Mouse (Mus musculus) Patski (cell line): ENCODE data around the gene Fam92b. TPM values are rescaled to one million over a fixed set of nuclear protein-coding genes. Genes with fewer than 3 reads are reported as not detected.

ENCODE experiments used
- ATAC-seq: fragments of 100-300 bp; one replicate; pipeline ENCODE4 v1.8.0; 2021
- CTCF ChIA-PET: fragments of 350-600 bp; sonication (Branson Sonifier 250); formaldehyde crosslinking; loops from one replicate; lab custom pipeline; 2022; ENCODE audit warnings: inconsistent platforms; lab: Charles Lee
- POLR2A ChIA-PET: fragments of 350-600 bp; sonication (Branson Sonifier 250); formaldehyde crosslinking; loops from one replicate; lab custom pipeline; 2022; ENCODE audit warnings: antibody characterized with exemption, inconsistent platforms; lab: Charles Lee
- DNase-seq: peaks from one replicate; pipeline ENCODE4 v3.0.0-alpha.2; 2011; ENCODE audit warnings: low read depth, low spot score
- H3K27me3 ChIP-seq: fragments of 371-371 bp; one replicate; pipeline ENCODE4 v1.5.1; 2021
- CTCF ChIP-seq: fragments of 100-300 bp; IDR thresholded peaks from one replicate; pipeline ENCODE4 v1.5.1; 2021
- in situ Hi-C: fragments of 300-500 bp; cut with MboI; formaldehyde crosslinking; loops from 3 replicates; pipeline ENCODE4 v1.11.1; 2018; ENCODE audit warnings: low pct_unique_long_range_greater_than_20kb, mixed read lengths
- polyA plus RNA-seq: library from polyadenylated mRNA; unstranded; gene quantifications from one replicate; pipeline ENCODE4 v1.2.3, GENCODE M21; 2021

Gene Fam92b
- polyA plus RNA-seq, 1 experiment from 2014 or later = 0.80 TPM

DNA sequence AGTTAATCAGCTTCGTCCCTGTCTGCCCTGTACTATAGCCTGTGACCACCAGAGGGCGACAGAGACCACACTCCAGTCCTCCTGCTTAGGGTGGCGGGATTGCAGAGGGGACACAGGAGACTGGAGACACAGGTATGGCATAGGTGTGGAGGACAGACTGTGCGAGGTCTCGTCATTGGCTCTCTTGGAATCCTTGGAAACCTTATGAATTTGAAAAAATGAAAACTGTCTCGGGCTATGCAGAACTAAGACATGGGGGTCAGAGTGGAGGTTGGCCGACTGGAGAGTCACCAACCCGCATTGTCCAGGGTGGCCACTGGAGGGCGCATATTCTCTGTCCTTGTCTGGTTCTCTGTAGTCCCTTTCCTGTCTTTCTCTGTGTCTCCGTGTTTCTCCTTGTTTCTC is 1.8 kb upstream of the Fam92b start:
- TF ChIP-seq CTCF = no peak

DNA sequence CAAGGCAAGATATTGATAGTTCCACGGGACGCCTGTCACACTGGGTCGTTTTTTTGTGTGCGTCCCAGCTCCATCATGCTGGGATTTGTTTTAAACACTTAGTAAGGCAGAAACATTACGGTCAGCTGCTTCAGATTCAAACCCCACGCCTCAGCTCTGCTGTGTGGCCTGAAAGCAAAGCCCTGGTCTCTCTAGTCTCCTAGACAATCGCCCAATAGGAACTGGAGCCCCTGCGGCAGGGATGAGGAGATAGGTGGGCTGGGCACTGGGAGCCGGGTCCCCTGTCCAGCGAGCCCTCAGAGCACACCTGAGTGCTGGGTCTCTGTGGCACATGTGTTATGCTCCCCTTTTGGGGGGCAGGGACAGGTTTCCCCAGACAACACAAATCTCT is 853 bp upstream of the Fam92b start:
- CTCF ChIA-PET = interaction anchor here (0.7 to 3.5 kb wide), 11 partner anchors 10 to 149 kb away, joined by 3 to 25 read pairs (median 6); no protein-coding TSS in a partner anchor
- POLR2A ChIA-PET = no interaction called here
- DNase-seq (no peak), ATAC-seq (no peak)
- no peak for TF ChIP-seq CTCF
- in situ Hi-C loops = no loop called here
- H3K27me3 ChIP-seq = no peaks in the 10 kb centered on the region

More for the DNA sequence above, 1.8 kb upstream of the Fam92b start:
- CTCF ChIA-PET = interaction anchor here (0.5 to 3.5 kb wide), 28 partner anchors 8 to 421 kb away, joined by 3 to 25 read pairs (median 4); no protein-coding TSS in a partner anchor
- in situ Hi-C loops = no loop called here
- H3K27me3 ChIP-seq = no peaks in the 10 kb centered on the region
- POLR2A ChIA-PET = interaction anchor here (0.5 kb wide), 1 partner anchor 13 kb away, joined by 3 read pairs; no protein-coding TSS in a partner anchor
- DNase-seq (no peak), ATAC-seq (peak; percentile 59)

DNA sequence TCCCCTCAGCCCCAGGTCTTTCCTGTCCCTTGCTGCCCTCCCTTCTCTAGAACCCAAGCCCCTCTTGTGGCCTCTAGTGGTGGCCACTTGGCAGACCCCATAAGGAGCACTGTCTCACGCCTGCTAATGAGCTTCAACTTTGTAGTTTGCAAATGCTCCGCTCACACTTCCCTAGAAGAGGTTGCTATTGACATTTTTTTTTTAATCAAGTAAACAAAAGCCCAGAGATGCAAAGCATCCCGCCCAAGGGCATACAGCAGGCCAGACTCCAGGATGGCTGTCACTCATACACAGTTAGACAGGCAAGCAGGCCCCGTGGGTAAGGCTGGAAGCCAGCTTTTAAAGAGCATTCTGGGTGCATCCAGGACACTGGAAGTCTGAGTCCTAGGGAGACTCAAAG is 661 bp downstream of the Fam92b start:
- POLR2A ChIA-PET = no interaction called here
- H3K27me3 ChIP-seq = no peaks in the 10 kb centered on the region
- in situ Hi-C loops = no loop called here
- CTCF ChIA-PET = interaction anchor here (1.6 to 1.9 kb wide), 3 partner anchors 9 to 112 kb away, joined by 3 to 6 read pairs (median 5); no protein-coding TSS in a partner anchor
- ATAC-seq (no peak), DNase-seq (no peak)
- TF ChIP-seq CTCF = no peak

DNA sequence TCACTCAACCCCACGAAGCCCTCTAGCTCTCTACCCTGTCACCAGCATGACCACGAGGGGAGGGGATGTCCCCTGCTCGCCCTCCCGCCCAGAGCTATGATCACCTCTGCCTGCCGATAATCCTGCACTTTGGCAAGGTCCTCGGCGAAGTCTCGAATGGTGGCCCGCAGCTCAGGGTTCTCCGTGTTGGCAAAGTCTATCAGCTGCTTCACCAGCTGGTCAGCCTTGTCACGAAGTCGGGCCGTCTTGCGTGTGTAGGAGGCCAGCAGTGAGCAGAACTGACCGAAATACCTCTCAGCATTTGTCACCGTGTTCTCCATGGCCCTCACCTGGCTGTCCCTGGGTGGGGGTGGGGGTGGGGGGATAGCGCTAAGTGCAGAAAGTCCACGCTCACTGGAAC is 2.7 kb downstream of the Fam92b start:
- ChIA-PET POLR2A (interaction anchor here (1.4 kb wide), 1 partner anchor 20 kb away, joined by 5 read pairs; no protein-coding TSS in a partner anchor), CTCF (no interaction called here)
- in situ Hi-C loops = no loop called here
- no peak for ATAC-seq
- DNase-seq = no peak
- TF ChIP-seq CTCF = no peak
- H3K27me3 ChIP-seq = no peaks in the 10 kb centered on the region

DNA sequence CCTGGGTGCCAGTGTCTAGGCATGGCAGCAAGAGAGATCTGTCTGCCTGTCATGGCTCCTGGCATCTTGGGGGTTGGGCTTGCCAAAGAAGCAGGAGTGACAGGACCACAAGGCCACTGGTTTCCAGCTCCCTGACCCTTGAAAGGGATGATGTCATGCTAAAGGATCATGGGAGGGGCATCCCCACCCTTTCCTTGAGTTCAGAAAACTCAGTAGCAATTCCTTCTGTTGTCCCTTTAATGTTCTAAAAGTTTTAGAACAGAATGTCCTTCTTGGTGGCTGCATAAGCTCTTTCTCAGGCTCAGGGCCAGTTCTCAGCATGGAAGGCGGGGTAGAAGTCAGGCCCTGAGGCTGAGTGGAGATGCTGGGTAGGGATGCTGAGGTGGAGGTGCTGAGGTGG is 4.1 kb downstream of the Fam92b start:
- ChIA-PET POLR2A (no interaction called here), CTCF (no interaction called here)
- no peaks in the 10 kb centered on the region for H3K27me3 ChIP-seq
- DNase-seq = no peak
- in situ Hi-C loops = no loop called here
- no peak for ATAC-seq
- no peak for TF ChIP-seq CTCF

DNA sequence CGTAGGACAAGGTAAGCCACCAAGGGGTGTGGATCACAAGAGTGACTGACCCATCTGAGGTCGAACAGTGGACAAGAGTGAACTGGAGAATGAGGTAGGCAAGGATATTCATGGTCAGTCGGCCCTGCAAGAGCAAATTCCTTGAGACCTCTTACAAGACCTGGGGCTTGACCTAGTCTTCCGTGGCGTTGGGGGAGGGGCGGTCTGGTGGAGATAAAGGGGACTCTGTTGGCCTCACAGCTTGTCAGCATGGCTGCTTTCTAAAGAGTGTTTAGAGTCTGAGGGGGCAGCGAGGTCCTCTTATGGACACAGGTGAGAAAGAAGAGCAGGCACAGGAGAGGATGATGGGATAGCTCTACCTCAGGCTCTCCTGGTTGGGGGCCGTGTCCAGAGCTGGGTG is 8.1 kb downstream of the Fam92b start:
- POLR2A ChIA-PET = no interaction called here
- in situ Hi-C loops = no loop called here
- TF ChIP-seq CTCF = no peak
- CTCF ChIA-PET = interaction anchor here (2.3 kb wide), 1 partner anchor 10 kb away, joined by 8 read pairs; no protein-coding TSS in a partner anchor
- ATAC-seq = no peak
- H3K27me3 ChIP-seq = no peaks in the 10 kb centered on the region
- no peak for DNase-seq

DNA sequence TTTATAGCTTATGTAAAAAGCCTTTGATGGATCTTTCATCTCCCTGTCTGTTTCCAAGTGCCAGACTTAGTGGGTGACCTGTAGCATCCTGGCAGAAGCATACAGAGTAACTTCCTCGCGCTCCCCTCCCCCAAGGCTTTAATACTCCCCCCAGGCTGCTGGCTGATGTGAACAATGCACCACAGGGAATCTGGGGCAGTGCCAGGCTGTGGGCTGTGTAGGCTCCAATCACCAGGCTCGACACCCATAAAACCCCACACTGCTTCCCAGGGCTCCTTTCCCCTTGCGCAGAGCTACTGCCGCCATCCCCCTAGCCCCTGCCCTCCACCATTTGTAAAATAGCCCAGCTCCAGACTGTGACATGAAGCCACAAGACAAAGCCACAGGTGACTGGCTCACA is 9.4 kb downstream of the Fam92b start:
- no peak for ATAC-seq
- in situ Hi-C loops = no loop called here
- H3K27me3 ChIP-seq = no peaks in the 10 kb centered on the region
- DNase-seq = no peak
- no peak for TF ChIP-seq CTCF
- ChIA-PET CTCF (interaction anchor here (1.6 to 2.3 kb wide), 3 partner anchors 9 to 121 kb away, joined by 3 to 8 read pairs (median 5); partner anchors contain the start of gene Fam92b), POLR2A (no interaction called here)

DNA sequence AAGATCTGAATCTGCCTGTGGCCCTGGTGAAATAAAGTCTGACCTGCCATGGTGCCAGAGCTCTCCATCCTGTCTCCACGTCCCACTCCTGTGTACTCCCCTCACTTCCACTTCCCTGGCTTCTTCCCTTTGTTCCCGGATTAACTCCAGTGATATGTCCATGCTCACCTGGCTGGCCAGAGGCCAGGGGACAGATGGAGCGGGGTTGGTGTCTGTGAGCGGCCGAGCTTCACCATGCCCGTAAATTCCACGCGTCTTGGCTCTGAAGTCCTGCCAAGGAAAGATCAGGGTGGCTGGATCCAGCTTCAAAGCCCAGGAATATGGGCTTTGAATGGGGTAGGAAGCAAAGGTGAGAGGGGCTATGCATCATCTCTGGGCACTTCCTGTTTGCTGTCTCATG is 10.1 kb downstream of the Fam92b start:
- POLR2A ChIA-PET = no interaction called here
- ATAC-seq (no peak), DNase-seq (no peak)
- in situ Hi-C loops = no loop called here
- CTCF ChIA-PET = interaction anchor here (1.6 to 1.9 kb wide), 2 partner anchors 9 to 121 kb away, joined by 3 to 5 read pairs; partner anchors contain the start of gene Fam92b
- no peak for TF ChIP-seq CTCF
- no peaks in the 10 kb centered on the region for H3K27me3 ChIP-seq

DNA sequence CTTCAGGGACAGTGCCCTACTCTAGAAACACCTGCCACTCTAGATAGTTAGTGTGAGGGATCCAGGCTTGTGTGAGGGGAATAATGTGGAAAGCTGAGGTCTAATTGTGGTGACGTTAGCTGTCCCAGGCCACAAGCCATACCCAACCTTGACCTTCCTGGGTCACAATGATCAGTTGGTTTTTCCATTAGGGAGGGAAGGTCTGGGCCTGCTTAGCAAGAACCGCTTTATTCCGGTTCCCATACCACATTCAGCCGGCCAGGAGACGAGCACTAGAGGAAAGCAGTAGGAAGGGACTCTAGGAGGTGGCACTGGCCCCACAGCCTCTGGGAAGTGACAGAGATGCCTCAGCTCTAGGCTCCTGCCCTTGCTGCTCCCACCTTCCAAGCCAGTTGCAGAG is 13.2 kb downstream of the Fam92b start:
- ATAC-seq (no peak), DNase-seq (no peak)
- ChIA-PET POLR2A (no interaction called here), CTCF (interaction anchor here (1.5 to 1.9 kb wide), 2 partner anchors 10 to 49 kb away, joined by 3 to 5 read pairs; no protein-coding TSS in a partner anchor)
- TF ChIP-seq CTCF = no peak
- in situ Hi-C loops = no loop called here
- H3K27me3 ChIP-seq = no peaks in the 10 kb centered on the region

DNA sequence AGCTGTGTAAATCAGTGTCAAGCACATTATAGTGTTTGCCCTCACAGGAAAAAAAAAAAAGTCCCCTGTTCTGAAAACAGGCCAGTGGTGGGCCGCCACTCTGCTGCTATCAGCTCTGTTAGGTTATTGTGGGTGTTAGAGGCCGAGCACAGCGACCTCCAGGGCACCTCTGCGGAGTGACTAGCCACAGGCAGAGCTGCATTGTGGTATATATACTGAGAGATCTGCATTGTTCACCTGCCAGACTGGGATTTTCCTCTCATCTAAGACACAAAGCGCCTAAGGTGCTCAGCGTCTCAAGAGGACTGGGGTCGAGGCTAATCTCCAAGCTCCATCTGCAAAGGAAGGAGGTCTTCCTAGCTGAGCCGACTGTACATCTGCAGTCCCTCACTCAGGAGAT is 13.9 kb downstream of the Fam92b start:
- CTCF ChIA-PET = interaction anchor here (1.1 to 1.9 kb wide), 2 partner anchors 12 to 48 kb away, joined by 3 to 5 read pairs; no protein-coding TSS in a partner anchor
- in situ Hi-C loops = no loop called here

DNA sequence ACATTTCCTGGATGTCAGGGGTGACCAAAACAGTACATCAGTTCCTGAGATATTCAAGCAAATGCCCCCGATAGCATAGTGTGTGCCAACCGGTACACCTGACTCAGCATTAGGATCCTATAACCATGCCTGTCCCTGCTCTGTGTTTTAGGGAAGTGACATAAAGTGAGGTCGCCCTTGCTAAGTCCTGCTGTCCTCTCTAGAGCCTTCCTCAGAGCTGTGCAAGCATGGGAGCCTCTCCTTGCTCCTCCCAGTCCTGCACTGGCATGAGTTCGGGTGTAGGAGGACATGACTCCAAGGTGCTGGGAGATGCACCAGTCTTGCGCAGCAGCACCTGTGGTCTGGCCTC is 14.9 kb downstream of the Fam92b start:
- no peaks in the 10 kb centered on the region for H3K27me3 ChIP-seq
- POLR2A ChIA-PET = no interaction called here
- in situ Hi-C loops = no loop called here
- no peak for TF ChIP-seq CTCF
- CTCF ChIA-PET = interaction anchor here (1.1 kb wide), 1 partner anchor 11 kb away, joined by 3 read pairs; no protein-coding TSS in a partner anchor
- no peak for ATAC-seq
- no peak for DNase-seq

More for the DNA sequence above, 13.9 kb downstream of the Fam92b start:
- no peak for TF ChIP-seq CTCF
- POLR2A ChIA-PET = no interaction called here
- H3K27me3 ChIP-seq = no peaks in the 10 kb centered on the region
- no peak for DNase-seq
- ATAC-seq = no peak
